ENCODE assay signal across 17 mouse cellular contexts in the genomic region with DNA sequence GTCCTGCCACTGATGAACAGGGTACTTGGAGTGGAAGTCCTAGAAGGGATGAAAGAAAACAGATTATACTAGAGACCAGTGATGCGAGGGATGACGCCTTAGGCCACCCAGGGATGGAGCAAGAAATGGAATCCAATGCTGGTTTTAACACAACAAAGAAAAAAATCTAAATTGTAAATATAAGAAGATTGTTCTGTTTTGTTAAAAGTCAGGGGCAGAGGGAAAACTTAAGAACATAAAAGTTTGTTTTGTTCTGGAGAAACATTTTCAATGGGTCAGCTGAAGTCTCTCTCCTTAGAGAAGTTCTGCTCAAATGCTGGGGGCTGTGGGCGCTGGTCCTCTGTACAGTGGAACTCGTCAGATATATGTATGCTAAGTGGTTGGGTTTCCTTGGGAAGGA.
"Had no signal": no experiment of that assay in that cellular context is flagged by ENCODE, and none has a peak within 500 bp of the region (broad histone marks: within the 10 kb centered on the region; RNA-seq: fewer than 3 reads in every experiment).

No protein-coding gene starts in this region.

- H3K4me3 ChIP-seq: lung, embryonic 15.5 days; megakaryocyte, embryonic 14.5 days; midbrain, embryonic 13.5 days; midbrain, embryonic 15.5 days; neural tube, embryonic 12.5 days; stomach, embryonic 15.5 days had no signal

- H3K27me3 ChIP-seq: lung, embryonic 15.5 days; megakaryocyte, embryonic 14.5 days; midbrain, embryonic 13.5 days; midbrain, embryonic 15.5 days; neural tube, embryonic 12.5 days; stomach, embryonic 15.5 days had no signal

- ATAC-seq: lung, postnatal 0 days; midbrain, embryonic 13.5 days; midbrain, embryonic 15.5 days had no signal

- H3K36me3 ChIP-seq: midbrain, embryonic 15.5 days; stomach, embryonic 15.5 days had no signal

- H3K4me2 ChIP-seq: lung, embryonic 15.5 days; midbrain, embryonic 11.5 days; midbrain, embryonic 13.5 days; midbrain, embryonic 15.5 days; neural tube, embryonic 12.5 days; stomach, embryonic 15.5 days had no signal

- H3K9me3 ChIP-seq: lung, embryonic 15.5 days; megakaryocyte, embryonic 14.5 days; midbrain, embryonic 13.5 days; midbrain, embryonic 15.5 days; neural tube, embryonic 12.5 days; stomach, embryonic 15.5 days had no signal

- H3K27ac ChIP-seq: lung, embryonic 15.5 days; macrophage; midbrain, embryonic 13.5 days; midbrain, embryonic 15.5 days; neural tube, embryonic 12.5 days; stomach, embryonic 15.5 days; stomach, postnatal 0 days had no signal

- H3K9ac ChIP-seq: lung, embryonic 15.5 days; midbrain, embryonic 13.5 days; midbrain, embryonic 15.5 days; neural tube, embryonic 12.5 days; stomach, embryonic 15.5 days had no signal

- DNase-seq: lung, adult 2 months; lung, postnatal 14 days; lung, postnatal 36 days; right cerebral cortex, postnatal 14 days; thymus, adult 2 months; thymus, postnatal 25 days; thymus, postnatal 4 days had no signal
